Mouse (Mus musculus) frontal cortex, adult 2 months (tissue): Measurements from ENCODE around the gene Tff3. TPM values are rescaled to one million over a fixed set of nuclear protein-coding genes. Genes with fewer than 3 reads are reported as not detected.

Experiments
- DNase-seq, 2 experiments: peaks; one replicate each; pipeline ENCODE4 v3.0.0; 2022; ENCODE audit warnings: low spot score in 1 of 2; ENCODE audit errors: extremely low spot score in 1 of 2
- polyA plus RNA-seq: library from polyadenylated mRNA; depleted of rRNA; stranded (reverse); fragments of >200 nt; gene quantifications from 2 replicates; pipeline ENCODE4 v1.2.3, GENCODE M21; 2012

The Tff3 gene
- polyA plus RNA-seq, 1 experiment: 0.24 TPM

GRCm38 (mm10) chr17:31125548-31126266, 3.7 kb downstream of the Tff3 start:
- peak in 1 of 2 experiments; percentile 50 for DNase-seq

- DNase-seq: peak in 1 of 2 experiments; percentile 59
Measured at GRCm38 (mm10) chr17:31121975-31122374, 7.5 kb downstream of the Tff3 start.

GRCm38 (mm10) chr17:31119429-31119828, 10.0 kb downstream of the Tff3 start:
- peak; percentile 61 to 90 for DNase-seq

- DNase-seq: no peak
Measured at GRCm38 (mm10) chr17:31117946-31118345, 11.5 kb downstream of the Tff3 start.

GRCm38 (mm10) chr17:31116063-31116462, 13.4 kb downstream of the Tff3 start:
- no peak for DNase-seq

- DNase-seq: no peak
Measured at GRCm38 (mm10) chr17:31113191-31113856, 16.1 kb downstream of the Tff3 start.

- DNase-seq: no peak
Measured at GRCm38 (mm10) chr17:31108388-31108787, 21.1 kb downstream of the Tff3 start.

- no peak for DNase-seq
Measured at GRCm38 (mm10) chr17:31103823-31104222, 25.6 kb downstream of the Tff3 start.

GRCm38 (mm10) chr17:31103007-31103570, 26.4 kb downstream of the Tff3 start:
- no peak for DNase-seq

GRCm38 (mm10) chr17:31098788-31099187, 30.7 kb downstream of the Tff3 start:
- DNase-seq: no peak

- no peak for DNase-seq
Measured at GRCm38 (mm10) chr17:31096893-31097292, 32.6 kb downstream of the Tff3 start.

- DNase-seq: no peak
Measured at GRCm38 (mm10) chr17:31095570-31095969, 33.9 kb downstream of the Tff3 start.

GRCm38 (mm10) chr17:31094781-31095180, 34.7 kb downstream of the Tff3 start:
- no peak for DNase-seq

- no peak for DNase-seq
Measured at GRCm38 (mm10) chr17:31091023-31091735, 38.3 kb downstream of the Tff3 start.

- DNase-seq: no peak
Measured at GRCm38 (mm10) chr17:31089848-31090247, 39.6 kb downstream of the Tff3 start.

- DNase-seq: no peak
Measured at GRCm38 (mm10) chr17:31088711-31089110, 40.7 kb downstream of the Tff3 start.

GRCm38 (mm10) chr17:31086196-31086595, 43.2 kb downstream of the Tff3 start:
- DNase-seq: no peak

GRCm38 (mm10) chr17:31085519-31085918, 43.9 kb downstream of the Tff3 start:
- no peak for DNase-seq

GRCm38 (mm10) chr17:31082296-31083078, 47.0 kb downstream of the Tff3 start:
- DNase-seq: no peak

GRCm38 (mm10) chr17:31079078-31079840, 50.2 kb downstream of the Tff3 start:
- DNase-seq: no peak
